Mouse (Mus musculus) hematopoietic stem cell, adult 5-6 weeks (primary cell): ENCODE data around the gene Olfr519. TPM values are rescaled to one million over a fixed set of nuclear protein-coding genes. Genes with fewer than 3 reads are reported as not detected.

ENCODE experiments used
- ATAC-seq, 2 experiments: fragments of 125-278 bp in 1 of 2; replicated peaks in 1 of 2; 2 replicates each; pipeline ENCODE4 v1.8.0; 2016 to 2017; ENCODE audit warnings: inconsistent platforms in 2 of 2, mild to moderate bottlenecking in 2 of 2, moderate number of reproducible peaks in 2 of 2, low read depth in 1 of 2, moderate TSS enrichment in 1 of 2; ENCODE audit not compliant: low FRiP score in 2 of 2, poor library complexity in 2 of 2, severe bottlenecking in 2 of 2, insufficient read depth in 1 of 2, low TSS enrichment in 1 of 2
- total RNA-seq: library from RNA; stranded (forward); fragments of 172-1452, 232-1000 nt; gene quantifications from 2 replicates; pipeline ENCODE4 v1.2.3, GENCODE M21; 2017

Olfr519 gene
- not detected in 2 replicates for total RNA-seq

DNA sequence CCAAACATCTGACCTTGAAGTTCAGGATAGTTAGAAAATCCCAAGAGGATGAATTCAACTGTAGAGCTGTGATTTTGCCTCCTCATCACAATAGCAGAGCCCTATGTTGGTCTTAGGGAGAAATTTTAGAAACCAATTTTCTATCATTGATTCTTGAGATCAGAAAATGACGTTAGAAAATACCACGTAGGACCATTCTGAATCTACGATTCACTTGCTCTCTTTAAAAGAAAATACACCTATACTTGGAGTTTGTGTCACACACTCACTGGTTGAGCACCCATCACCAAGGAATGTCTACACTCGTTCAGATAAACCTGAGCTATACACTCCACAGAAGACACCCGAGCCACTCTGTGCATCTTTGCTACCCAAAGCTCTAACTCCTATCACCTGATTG lies at the start of gene Olfr519:
Gene Olfr519 (minus strand): TSS at position 101 of the 400 bp plus-strand sequence.
- ATAC-seq: no peak

DNA sequence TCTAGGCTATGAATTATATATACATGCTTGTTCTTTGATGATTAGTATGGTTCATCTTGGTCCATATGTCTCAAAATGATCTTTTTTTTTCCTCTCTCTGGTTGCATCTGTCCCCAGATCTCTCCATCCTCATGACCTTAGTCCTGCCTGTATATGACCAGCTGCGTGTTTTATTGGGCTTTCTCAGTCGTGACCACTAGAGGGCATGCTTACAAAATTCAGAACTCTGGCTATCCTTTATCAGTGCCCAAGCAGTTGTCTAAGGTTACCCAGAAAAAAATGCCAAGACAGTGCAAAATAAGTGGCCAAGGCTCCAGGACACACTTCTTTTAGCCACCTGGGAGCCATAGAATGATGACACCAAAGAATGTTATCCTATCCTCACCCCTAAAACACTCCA lies 49.8 kb upstream of the Olfr519 start:
- ATAC-seq: peak; percentile 77 to 78

DNA sequence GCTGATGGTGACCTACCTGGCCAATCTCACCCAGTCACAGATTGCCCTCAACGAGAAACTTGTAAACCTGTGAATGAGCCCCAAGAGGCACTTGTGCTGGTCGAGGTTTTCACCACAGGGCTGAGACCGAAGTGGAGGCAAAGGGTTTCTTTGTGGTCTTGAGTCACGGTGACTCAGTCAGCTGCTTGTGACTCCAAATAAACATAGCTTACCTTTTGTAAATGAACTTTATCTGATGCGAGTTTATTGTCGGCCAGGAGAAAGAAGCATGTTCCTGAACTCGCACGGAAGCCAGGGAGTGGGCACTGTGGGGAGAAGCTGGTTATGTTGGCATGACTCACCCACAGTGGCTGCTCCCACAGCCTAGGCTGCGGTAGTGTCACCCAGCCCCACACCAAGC lies 47.2 kb upstream of the Olfr519 start:
- ATAC-seq: no peak

DNA sequence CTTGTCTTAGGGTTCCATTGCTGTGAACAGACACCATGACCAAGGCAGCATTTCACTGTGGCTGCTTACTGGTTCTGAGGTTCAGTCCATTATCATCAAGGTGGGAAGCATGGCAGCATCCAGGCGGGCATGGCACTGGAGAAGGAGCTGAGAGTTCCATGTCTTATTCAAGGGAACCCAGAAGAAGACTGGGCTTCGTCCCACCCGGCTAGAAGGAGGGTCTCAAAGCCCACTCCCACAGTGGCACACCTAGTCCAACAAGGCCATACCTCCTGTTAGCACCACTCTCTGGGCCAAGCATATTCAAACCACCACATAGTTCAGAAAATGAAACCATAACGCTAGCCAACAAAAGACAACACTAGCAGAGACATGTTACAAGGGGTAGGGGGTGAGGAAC lies 42.4 kb upstream of the Olfr519 start:
- ATAC-seq: no peak

DNA sequence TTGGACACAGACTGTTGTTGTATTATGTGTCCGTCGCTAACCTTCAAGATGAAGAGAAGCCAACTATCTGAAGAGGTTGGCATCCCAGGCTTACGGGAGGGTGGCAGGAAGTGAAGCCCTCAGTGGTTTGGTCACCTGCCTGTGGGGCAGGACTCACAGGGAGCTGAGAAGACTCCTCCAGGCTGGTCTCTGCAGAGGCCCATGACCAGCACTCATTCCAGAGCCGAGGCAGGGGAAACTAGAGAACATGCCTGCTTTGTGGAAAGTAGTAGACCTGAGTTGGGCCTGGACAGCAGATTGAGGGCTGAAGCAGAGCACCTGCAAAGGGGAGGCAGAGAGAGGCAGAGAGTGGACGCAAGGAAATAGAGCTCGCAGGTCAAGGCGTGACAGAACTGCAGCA lies 41.2 kb upstream of the Olfr519 start:
- ATAC-seq: no peak

DNA sequence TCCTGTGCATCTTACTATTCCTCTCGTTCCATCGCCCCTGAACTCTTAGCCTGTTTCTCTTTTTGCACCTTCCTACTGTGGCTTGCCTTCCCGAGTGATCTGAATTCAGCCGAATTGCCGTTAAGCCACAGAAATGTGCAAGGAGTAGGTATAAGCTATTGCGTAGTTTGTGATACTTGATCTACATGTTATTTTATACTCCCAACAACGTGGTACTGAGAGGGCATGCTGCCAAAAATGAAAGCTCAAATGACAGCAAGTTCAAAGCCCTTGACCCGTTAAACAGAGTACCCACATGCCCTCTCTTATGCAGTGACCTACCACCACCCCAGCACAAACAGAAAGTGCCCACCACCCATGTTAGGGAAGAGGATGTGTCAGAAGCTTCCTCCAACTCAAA lies 40.6 kb upstream of the Olfr519 start:
- ATAC-seq: no peak

DNA sequence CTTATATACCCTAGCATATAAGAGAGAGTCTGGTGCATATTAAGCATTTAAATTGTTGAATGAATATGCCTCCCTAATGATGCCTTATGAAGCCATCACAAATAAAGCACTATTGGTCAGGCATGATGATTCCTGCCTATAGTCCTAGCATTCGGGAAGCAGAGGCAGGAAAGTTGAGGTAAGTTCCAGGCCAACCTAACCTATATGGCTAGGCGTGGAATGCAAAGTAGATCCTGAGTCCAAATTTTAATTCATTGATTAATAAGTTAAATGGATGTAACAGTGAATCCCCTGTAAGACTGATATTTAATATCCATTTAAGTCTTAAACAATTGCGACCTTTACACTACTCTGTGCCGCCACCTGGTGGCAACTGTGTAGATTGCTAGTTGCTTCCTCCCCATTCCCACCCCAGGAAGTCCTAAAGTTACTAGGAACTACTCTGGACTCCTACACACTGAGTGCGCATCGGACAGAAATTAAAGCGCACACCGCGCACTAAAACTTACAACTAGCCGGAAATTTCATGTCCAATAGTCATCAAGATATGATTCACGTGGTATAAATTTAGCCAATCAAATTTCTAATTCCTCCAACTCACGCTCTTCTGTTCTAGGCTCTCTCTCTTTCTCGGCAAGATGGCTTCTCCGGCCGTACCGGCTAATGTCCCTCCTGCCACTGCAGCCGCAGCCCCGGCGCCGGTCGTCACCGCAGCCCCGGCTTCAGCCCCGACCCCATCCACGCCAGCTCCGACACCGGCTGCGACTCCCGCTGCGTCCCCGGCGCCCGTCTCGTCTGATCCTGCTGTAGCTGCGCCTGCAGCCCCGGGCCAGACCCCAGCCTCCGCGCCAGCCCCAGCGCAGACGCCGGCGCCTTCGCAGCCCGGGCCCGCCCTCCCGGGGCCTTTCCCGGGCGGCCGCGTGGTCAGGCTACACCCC lies 39.8 kb upstream of the Olfr519 start, which contains the start of gene Eif3f:
Gene Eif3f (plus strand): TSS at position 624 of the 938 bp plus-strand sequence.
- ATAC-seq: peak; percentile 90 to 95

DNA sequence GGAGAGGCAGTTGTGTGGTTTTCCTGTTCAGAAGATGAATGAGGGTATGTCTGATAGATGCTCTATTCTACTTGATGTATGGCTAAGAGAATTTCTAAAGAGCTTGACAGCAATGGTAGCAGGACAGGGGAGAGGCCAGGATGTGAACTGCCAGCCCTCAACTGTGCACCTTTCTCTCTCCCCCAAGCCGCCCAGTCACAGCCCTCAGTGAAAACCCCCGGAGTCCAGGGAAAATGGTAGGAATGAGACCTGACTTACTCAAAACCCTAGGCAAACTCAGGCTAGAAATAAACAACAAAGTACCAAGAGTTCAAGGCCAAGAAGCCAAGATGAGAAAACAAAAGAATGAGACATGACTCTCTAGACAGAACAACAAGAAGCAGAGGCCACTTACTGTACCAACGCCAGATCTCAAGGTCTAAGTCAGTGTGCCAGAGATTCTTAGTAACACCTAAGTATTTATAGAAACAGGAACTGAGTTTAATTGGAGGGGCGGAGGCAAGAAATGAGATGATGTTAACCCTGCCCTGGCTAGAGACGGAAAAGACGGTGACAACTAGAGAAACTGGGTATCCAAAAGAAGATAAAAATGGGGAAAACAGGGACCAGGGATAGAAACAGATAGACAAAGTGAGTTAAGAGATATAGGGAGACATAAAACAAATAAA lies 35.6 kb upstream of the Olfr519 start, which contains the start of gene Nlrp10:
Gene Nlrp10 (minus strand): TSS at position 453 of the 668 bp plus-strand sequence.
- peak; percentile 57 to 59 for ATAC-seq

DNA sequence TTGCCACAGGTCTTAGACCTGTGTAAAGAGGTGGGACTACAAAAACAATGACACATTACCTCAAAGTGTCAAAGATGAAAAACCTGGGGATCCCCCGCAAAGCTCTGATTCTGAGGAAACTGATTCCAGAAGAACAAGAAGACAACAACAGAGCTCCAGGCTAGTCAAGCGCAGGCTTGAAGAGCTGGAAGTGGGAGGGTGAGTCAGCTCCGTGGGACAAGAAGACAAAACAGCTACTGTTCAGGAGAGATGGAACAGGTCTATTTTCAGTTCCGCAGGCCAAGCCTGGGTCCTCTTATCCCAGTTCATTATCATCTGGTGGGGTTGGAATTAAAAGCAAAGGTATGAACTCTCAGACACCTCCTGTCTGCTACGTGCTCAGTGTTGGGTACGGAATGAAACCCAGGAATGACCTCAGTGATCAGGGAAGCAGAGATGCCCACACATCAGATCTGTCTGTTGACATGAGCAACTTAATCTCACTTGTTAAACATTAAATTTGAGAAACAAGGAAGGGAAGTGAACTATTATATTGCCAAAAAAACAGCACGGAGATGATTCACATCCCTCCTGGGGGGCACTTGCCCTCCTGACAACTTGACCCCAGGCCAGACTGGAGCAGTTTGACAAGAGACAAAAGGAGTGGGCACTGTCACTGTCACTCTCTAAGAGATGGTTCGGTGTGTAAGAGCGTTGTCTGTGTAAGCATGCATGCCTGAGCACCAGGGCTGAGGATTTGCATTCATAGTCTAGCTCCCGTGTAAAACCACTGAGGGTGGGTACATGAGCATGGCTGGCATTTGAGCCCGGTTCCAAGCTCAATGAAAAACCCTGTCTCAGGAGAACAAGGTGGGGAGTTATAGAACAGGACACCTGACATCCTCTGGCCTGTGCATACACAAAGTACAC lies 34.3 kb upstream of the Olfr519 start:
- no peak for ATAC-seq

DNA sequence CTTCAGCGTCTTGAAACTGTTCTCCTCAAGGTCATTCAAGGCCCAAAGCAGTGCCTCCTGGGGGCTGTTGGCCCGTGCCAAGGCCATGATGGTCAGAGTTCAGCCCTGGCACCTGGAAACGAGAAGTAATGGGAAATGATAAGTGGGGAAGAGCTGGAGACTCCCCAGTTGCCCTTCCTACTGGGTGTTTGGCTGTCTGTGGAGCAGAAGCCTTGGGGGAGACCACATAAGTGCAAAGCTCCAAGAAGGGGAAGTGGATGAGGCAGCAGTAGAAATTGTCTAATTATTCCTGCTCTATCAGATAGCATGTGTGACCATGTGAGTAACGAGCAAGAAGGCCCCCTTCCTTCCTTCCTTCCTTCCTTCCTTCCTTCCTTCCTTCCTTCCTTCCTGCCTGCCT lies 32.8 kb upstream of the Olfr519 start:
- ATAC-seq: peak; percentile 60 to 62

DNA sequence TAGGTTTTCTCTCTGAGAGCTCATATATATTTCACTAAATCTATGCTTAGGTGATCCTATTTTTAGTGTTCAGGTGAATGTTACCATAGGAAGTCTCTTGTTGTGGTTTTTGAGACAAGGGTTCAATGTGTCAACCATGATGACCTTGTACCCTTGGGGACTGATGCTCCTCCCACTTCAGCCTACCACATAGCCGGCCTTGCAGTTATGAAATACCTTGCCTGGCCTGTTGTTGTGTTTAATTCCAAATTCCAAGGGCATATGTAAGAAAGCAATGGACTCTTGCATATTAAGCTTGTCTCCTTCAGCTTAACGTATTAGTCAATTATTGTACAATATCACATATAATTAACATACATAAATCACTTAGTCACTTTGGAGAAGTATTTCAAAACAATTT lies 9.7 kb upstream of the Olfr519 start:
- no peak for ATAC-seq

DNA sequence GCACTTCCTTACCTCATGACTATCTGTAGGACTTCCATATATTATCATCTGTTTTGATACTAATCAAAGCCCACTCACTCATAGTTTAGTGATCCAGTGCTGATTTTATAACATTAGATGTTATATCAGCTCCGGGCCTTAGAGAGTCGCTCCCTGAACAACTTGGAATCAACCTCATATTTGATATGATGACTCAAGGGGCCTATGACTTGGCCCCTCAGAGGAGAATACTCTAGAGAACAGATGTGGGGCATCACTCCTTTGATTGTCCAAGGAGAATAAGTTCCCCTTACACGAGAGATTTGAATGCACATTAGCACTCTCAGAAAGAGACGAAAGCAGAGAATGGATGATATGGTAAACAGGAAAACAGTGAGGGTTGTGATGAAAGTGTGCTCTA lies 9.3 kb downstream of the Olfr519 start, which contains the start of gene Olfr518:
Gene Olfr518 (minus strand): TSS at position 101 of the 400 bp plus-strand sequence.
- ATAC-seq: no peak

DNA sequence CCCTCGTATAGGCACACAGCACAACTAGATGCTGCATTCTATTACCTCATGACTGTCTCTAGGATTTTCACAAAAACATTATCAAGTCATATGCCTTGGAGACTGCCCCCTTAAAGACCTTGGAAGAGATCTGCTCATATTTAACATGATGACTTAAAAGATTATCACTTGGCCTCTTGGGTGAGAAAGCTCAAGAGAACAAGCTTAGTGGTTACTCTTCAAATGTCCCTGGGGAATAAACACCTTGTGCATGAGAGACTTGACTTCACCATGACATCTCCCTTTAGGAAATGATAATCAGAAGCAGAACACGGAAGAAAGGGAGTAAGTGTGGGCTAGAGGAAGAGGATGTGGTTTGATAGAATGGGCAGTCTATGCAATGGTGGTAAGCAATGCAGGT lies 21.9 kb downstream of the Olfr519 start, which contains the start of gene Olfr517:
Gene Olfr517 (minus strand): TSS at position 101 of the 400 bp plus-strand sequence.
- ATAC-seq: no peak

DNA sequence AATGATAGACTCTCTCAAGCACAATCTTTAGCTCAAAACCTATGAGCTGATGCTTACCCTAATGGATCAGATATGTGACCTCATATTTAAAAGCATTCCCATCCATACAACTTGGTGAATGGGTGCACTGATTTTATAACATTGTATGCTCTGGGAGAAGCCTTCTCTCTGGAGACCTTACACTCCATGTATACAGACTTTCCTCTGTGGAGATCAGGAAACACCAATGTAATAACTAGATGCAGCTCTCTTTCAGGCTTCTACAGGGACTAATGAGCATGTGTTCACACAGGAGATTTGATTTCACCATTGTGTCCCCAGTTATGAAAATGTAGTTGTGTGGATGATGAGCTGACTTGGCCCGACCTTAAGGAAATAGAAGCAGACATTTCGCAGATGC lies 43.8 kb downstream of the Olfr519 start, which contains the start of gene Olfr516:
Gene Olfr516 (minus strand): TSS at position 101 of the 400 bp plus-strand sequence.
- ATAC-seq: no peak
